Mouse (Mus musculus) embryo, embryonic 11 days (tissue): ENCODE measurements around the gene Olfr63.
"Not testable (repeated sequence)": the region's sequence is repeated elsewhere in the genome, so short reads cannot be mapped to it uniquely, and the experiment has no call there.

ENCODE experiments used
- DNase-seq: peaks from one replicate; pipeline ENCODE4 v3.0.0-alpha.2; 2015

Olfr63 gene

DNA sequence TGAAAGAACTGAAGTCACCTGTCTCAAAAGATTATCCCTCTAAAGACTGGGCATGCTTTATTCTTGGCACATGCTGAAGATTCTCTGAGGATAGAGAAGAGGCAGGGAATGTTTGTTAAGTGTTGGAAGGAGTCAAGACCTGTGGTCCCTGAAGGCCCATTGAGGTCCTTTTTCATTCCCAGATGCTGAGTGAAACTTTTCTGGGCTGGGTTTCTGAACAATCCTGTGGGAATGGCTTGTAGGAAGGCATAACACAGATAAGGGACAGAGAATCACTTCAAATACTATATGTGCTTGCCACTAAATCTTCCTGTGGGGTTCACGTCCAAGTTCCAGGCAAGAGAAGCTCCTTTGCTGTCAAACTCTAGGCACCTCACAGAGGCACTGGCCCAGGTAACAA, at the start of gene Olfr63:
Gene Olfr63 (plus strand): TSS at position 301 of the 400 bp plus-strand sequence.
- no peak for DNase-seq

DNA sequence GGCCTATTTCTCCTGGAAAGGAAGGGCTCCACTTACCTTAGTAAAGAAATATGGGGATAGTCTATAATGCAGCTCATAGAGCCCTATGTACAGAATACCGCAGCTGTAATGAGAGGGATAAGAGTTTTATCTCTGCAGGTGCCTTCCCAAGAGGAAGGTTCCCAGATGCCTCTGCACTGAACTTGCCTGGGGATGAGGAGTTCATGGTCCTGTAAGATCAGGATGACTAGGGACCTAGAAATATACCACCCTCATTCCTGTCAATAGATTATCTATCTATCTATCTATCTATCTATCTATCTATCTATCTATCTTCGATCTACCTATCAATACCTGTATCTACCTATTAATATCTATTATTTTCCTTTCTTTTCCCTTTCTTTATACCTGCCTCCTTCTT, 42.9 kb upstream of the Olfr63 start, which contains the start of gene Olfr1564:
Gene Olfr1564 (minus strand): TSS at position 101 of the 400 bp plus-strand sequence.
- no peak for DNase-seq

DNA sequence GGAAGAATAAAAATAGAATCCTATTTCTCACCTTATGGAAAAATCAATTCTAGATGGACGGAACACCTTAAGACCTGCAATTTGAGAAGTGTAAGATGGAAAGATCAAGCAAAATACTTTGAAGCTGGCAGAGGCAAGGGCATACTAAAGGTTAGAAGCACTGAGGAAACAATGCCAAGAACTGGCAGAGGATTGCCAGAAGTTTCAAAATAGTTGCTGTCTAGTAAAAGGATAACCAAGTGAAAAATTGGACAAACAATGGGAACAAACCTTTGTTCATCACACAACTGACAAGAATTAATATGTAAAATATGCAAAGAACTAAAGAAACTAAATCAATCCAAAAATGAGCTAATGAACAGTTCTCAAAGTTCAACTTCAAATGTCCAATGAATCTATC, 27.8 kb upstream of the Olfr63 start:
- DNase-seq, result not testable (repeated sequence)

DNA sequence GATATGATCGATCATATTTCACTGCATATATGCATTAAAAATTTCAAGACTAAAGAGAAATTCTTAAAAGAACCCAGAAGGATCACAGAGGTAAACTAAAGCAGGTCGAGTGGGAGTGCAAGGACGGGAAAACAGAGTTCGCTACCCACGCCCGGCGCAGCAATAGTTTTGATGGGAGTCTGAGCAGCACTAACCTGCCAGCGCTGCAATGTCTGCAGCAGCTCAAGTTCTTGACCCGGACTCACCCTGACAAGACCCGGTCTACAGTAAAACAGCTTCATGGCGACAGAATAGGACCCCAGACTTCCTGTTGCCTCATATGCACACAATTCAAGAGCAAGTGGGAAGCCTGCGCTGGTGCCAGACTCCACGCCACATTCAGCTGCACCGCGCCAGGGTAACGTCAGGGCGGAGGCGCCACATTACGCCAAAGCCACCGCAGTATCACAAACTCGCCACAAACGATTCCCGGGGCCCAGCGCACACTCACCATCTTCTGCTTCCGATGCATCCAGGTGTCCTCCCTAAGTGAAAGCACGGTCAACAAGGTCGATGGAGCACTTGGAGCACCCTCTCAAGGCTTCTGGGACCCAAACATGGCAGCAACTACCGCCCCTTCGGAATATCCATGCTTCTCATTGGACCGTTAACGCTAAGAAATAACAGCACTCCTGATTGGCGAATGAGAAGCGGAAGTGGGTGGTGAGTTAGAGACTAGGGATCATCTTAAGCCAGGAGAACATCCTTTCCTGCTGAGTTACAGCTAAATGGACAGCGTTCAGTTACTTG, 9.8 kb upstream of the Olfr63 start, which contains the start of gene Zfp955a:
Gene Zfp955a (minus strand): TSS at position 616 of the 789 bp plus-strand sequence.
- not testable (repeated sequence) for DNase-seq

DNA sequence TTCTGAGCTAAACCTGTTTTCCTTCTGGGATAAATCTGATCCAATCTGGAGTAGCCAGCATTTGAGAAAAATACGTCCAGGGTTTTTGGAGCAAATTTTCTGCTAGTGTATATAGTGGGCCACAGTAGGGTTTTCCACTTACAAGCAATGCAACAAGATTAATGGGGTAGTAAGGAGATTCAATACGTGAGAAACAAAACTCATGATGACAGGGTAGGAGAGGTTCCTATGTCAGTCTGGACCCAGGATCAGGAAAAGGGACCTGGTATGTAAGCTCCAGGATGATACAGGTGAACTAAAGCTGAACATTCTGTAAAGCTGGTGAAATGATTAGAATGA, 9.2 kb upstream of the Olfr63 start:
- DNase-seq, result not testable (repeated sequence)

DNA sequence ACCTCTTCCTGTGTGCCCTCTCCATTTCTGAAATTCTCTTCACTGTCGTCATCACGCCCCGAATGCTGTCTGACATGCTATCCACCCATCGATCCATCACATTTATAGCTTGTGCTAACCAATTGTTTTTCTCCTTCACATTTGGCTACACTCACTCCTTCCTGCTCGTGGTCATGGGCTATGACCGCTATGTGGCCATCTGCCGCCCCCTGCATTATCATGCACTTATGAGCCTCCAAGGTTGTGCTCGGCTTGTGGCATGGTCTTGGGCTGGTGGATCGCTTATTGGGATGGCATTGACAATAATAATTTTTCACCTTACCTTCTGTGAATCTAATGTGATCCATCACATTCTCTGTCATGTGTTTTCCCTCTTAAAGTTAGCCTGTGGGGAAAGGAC, 4.4 kb downstream of the Olfr63 start:
- no peak for DNase-seq

DNA sequence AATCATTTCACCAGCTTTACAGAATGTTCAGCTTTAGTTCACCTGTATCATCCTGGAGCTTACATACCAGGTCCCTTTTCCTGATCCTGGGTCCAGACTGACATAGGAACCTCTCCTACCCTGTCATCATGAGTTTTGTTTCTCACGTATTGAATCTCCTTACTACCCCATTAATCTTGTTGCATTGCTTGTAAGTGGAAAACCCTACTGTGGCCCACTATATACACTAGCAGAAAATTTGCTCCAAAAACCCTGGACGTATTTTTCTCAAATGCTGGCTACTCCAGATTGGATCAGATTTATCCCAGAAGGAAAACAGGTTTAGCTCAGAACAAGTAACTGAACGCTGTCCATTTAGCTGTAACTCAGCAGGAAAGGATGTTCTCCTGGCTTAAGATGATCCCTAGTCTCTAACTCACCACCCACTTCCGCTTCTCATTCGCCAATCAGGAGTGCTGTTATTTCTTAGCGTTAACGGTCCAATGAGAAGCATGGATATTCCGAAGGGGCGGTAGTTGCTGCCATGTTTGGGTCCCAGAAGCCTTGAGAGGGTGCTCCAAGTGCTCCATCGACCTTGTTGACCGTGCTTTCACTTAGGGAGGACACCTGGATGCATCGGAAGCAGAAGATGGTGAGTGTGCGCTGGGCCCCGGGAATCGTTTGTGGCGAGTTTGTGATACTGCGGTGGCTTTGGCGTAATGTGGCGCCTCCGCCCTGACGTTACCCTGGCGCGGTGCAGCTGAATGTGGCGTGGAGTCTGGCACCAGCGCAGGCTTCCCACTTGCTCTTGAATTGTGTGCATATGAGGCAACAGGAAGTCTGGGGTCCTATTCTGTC, 24.8 kb downstream of the Olfr63 start, which contains the start of gene Zfp955b:
Gene Zfp955b (plus strand): TSS at position 506 of the 837 bp plus-strand sequence.
- not testable (repeated sequence) for DNase-seq

DNA sequence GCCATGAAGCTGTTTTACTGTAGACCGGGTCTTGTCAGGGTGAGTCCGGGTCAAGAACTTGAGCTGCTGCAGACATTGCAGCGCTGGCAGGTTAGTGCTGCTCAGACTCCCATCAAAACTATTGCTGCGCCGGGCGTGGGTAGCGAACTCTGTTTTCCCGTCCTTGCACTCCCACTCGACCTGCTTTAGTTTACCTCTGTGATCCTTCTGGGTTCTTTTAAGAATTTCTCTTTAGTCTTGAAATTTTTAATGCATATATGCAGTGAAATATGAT, 25.3 kb downstream of the Olfr63 start:
- DNase-seq, result not testable (repeated sequence)
